Mouse (Mus musculus) brain, embryonic 14.5 days (tissue): ENCODE measurements around the gene Gm29427.

ENCODE experiments used
- CTCF ChIP-seq: fragments of 200-500 bp; IDR thresholded peaks from 2 replicates; pipeline ENCODE4 v1.5.1; 2012; ENCODE audit warnings: inconsistent platforms, mild to moderate bottlenecking, moderate library complexity, borderline replicate concordance; ENCODE audit not compliant: insufficient read depth, insufficient read length; ENCODE audit errors: extremely low read depth
- POLR2A ChIP-seq: fragments of 200-500 bp; IDR thresholded peaks from 2 replicates; pipeline ENCODE4 v1.6.1; 2012; ENCODE audit warnings: mild to moderate bottlenecking, inconsistent platforms, borderline replicate concordance; ENCODE audit not compliant: poor library complexity, insufficient read depth, insufficient read length, severe bottlenecking; ENCODE audit errors: extremely low read depth

DNA sequence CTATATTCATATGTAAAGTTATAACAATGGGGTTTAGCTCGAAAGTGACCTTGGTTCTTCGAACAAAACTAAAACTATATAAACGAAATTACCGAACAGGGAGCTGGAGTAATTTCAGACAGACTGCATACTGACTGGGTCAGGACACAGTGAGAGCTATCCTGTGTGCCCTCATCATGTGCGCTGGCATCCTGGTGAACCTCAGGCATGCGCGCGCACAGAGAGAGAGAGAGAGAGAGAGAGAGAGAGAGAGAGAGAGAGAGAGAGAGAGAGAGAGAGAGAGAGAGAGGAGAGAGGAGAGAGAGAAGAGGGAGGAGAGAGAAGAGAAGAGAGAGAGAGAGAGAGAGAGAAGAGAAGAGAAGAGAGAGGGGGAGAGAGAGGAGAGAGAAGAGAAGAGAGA is 82.3 kb downstream of the Gm29427 start:
- TF ChIP-seq CTCF (no peak), POLR2A (no peak)
